Mouse (Mus musculus) kidney, postnatal 36 days (tissue): ENCODE data around the gene Gm17078.
"Not testable (repeated sequence)": the region's sequence is repeated elsewhere in the genome, so short reads cannot be mapped to it uniquely, and the experiment has no call there.

Experiments used
- DNase-seq, 2 experiments: peaks; one replicate each; pipeline ENCODE4 v3.0.0; 2021 to 2022; ENCODE audit warnings: mixed read lengths in 2 of 2

The Gm17078 gene

GRCm38 (mm10) chr14:51611210-51611609, at the start of gene Gm17078:
Gene Gm17078 (minus strand): TSS chr14:51611310.
- DNase-seq, result no peak

GRCm38 (mm10) chr14:51635566-51635965, 24.5 kb upstream of the Gm17078 start, which contains the start of gene Gm4181:
Gene Gm4181 (minus strand): TSS chr14:51635666.
- DNase-seq, result not testable (repeated sequence)

GRCm38 (mm10) chr14:51632426-51632825, 21.3 kb upstream of the Gm17078 start:
- DNase-seq, result peak in 1 of 2 experiments; percentile 2

- not testable (repeated sequence) for DNase-seq
Measured at GRCm38 (mm10) chr14:51592039-51592438, 19.1 kb downstream of the Gm17078 start, which contains the start of gene Gm17174. Gene Gm17174 (minus strand): TSS chr14:51592139.

GRCm38 (mm10) chr14:51573963-51574362, 37.1 kb downstream of the Gm17078 start, which contains the start of gene Gm17175:
Gene Gm17175 (minus strand): TSS chr14:51574063.
- DNase-seq, result not testable (repeated sequence)
